Mouse (Mus musculus) limb, embryonic 14.5 days (tissue): Measurements from ENCODE around the gene Atcay. TPM values are rescaled to one million over a fixed set of nuclear protein-coding genes. Genes with fewer than 3 reads are reported as not detected.

Source experiments
- ATAC-seq: fragments of 200-750 bp; cut with Nextera tagmentation; 2 replicates; pipeline ENCODE4 v1.8.0; 2017; ENCODE audit warnings: low read depth, moderate number of reproducible peaks, moderate TSS enrichment; ENCODE audit not compliant: low FRiP score
- DNase-seq: peaks from one replicate; pipeline ENCODE4 v3.0.0-alpha.2; 2015; ENCODE audit warnings: low spot score
- H3K27ac ChIP-seq: fragments of 300-500 bp; sonication (generic); replicated peaks from 2 replicates; pipeline ENCODE4 v1.5.1; 2014; ENCODE audit warnings: low read depth, mild to moderate bottlenecking, low read length, moderate library complexity, mixed read lengths
- H3K27me3 ChIP-seq: fragments of 300-500 bp; sonication (generic); 2 replicates; pipeline ENCODE4 v1.6.1; 2014; ENCODE audit warnings: low read length, mixed read lengths; ENCODE audit not compliant: control insufficient read depth, insufficient read depth
- H3K36me3 ChIP-seq: fragments of 300-500 bp; sonication (generic); 2 replicates; pipeline ENCODE4 v1.6.1; 2014; ENCODE audit warnings: mild to moderate bottlenecking, low read length, moderate library complexity, mixed read lengths; ENCODE audit not compliant: control insufficient read depth, insufficient read depth
- H3K4me1 ChIP-seq: fragments of 300-500 bp; sonication (generic); 2 replicates; pipeline ENCODE4 v1.6.1; 2014; ENCODE audit warnings: antibody characterized with exemption, low read length, mixed read lengths; ENCODE audit not compliant: control insufficient read depth, insufficient read depth
- H3K4me2 ChIP-seq: fragments of 300-500 bp; sonication (generic); replicated peaks from 2 replicates; pipeline ENCODE4 v1.6.1; 2014; ENCODE audit warnings: low read depth, mild to moderate bottlenecking, low read length, moderate library complexity; ENCODE audit not compliant: severe bottlenecking
- H3K4me3 ChIP-seq: fragments of 300-500 bp; sonication (generic); replicated peaks from 2 replicates; pipeline ENCODE4 v1.5.1; 2014; ENCODE audit warnings: low read length
- H3K9ac ChIP-seq: fragments of 300-500 bp; sonication (generic); 2 replicates; pipeline ENCODE4 v1.6.1; 2014; ENCODE audit warnings: mild to moderate bottlenecking, low read depth, low read length, moderate library complexity; ENCODE audit not compliant: severe bottlenecking
- H3K9me3 ChIP-seq: fragments of 300-500 bp; sonication (generic); 2 replicates; pipeline ENCODE4 v1.6.1; 2016; ENCODE audit warnings: low read length; ENCODE audit not compliant: control insufficient read depth
- POLR2A ChIP-seq: fragments of 200-500 bp; IDR thresholded peaks from 2 replicates; pipeline ENCODE4 v1.8.0; 2012; ENCODE audit warnings: inconsistent platforms, mild to moderate bottlenecking, moderate library complexity, borderline replicate concordance; ENCODE audit not compliant: insufficient read depth, insufficient read length; ENCODE audit errors: extremely low read depth
- WGBS: fragments of 180-500 bp; shearing (Covaris S2); extraction: QIAGEN DNeasy Blood & Tissue Kit; methylation state at CpG from one replicate; pipeline ENCODE4 v1.1.7; 2014; 5-methylcytosine and 5-hydroxymethylcytosine counted together
- microRNA-seq: library from miRNA; unstranded; fragments of <30 nt; microRNA quantifications from one replicate; pipeline ENCODE4, GENCODE M21; 2016
- polyA plus RNA-seq, 2 experiments: library from polyadenylated mRNA; depleted of rRNA in 1 of 2; stranded (reverse) in 1 of 2; unstranded in 1 of 2; fragments of >200 nt; fragmentation: Nextera tagmentation in 1 of 2; extraction: Ambion mirVana in 1 of 2; gene quantifications; 2 replicates each; pipeline versions ENCODE4 v1.2.1 to v1.2.3; 2012 to 2014

Gene Atcay
- polyA plus RNA-seq, 2 experiments = 0.67 TPM; not detected in 1

DNA sequence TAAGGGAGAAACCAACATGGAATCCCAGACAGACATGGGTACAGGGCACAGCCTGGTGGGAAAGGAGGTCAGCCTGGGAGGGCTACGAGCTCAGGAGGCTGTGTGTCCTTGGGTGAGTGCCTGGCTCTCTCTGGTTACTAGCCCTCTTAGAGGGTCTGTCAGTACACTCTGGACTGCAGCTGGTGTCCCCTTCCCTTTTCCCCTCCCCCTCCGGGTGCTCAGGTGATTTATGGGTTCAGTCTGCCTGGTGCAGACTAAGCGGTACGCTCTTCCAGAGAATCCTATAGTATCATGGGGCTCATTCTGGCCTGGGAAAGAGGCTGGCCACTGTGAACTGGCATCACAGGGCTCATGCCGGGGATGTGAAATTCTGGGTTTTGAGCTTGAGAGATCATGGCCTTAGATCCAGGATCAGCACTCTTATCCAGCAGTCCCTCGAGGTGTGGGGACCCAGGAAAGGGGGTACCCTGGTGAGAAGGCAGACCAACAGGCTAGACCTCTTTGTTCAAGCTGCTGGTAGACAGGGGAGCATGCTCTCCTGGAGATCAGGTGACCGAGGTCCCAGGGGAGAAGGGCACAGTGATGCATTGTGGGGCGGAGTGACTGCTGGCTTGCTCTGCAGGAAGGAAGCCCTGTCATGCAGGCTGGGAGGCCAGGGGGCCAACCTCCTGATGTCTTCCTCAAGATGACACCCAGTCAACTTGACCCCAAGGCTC, 68.9 kb downstream of the Atcay start:
- DNase-seq = no peak
- Histone ChIP-seq H3K4me2 (no peak overlapping the region), H3K4me3 (no peak overlapping the region), H3K9ac (no peak overlapping the region), H3K4me1 (peaks cover 5% of the 10 kb centered on the region), H3K9me3 (no peaks in the 10 kb centered on the region), H3K36me3 (peaks cover 81% of the 10 kb centered on the region), H3K27ac (no peak overlapping the region), H3K27me3 (no peaks in the 10 kb centered on the region)
- ATAC-seq = no peak
- TF ChIP-seq POLR2A = no peak
- 58% methylated on average over 7 of the region's 8 CpGs for WGBS

GRCm38 (mm10) chr10:81154736-81155135, 75.9 kb downstream of the Atcay start:
- H3K4me3 ChIP-seq = no peak overlapping the region
- no peak for DNase-seq
- WGBS = 81% methylated on average over 6 of the region's 6 CpGs
- H3K36me3 ChIP-seq = peaks cover 77% of the 10 kb centered on the region
- H3K27me3 ChIP-seq = no peaks in the 10 kb centered on the region
- no peak overlapping the region for H3K9ac ChIP-seq
- ATAC-seq = no peak
- no peak for TF ChIP-seq POLR2A
- no peaks in the 10 kb centered on the region for H3K4me1 ChIP-seq
- no peak overlapping the region for H3K4me2 ChIP-seq
- 0 out of 2 replicates have a peak overlapping the region, but pooled peaks have one; percentile 26 for H3K27ac ChIP-seq
- no peaks in the 10 kb centered on the region for H3K9me3 ChIP-seq

Small RNA genes within 50 kb of the gene (microRNA-seq; reads per million reads assigned to microRNA genes)
- 2.1 reads per million for gene Mir3057

Other genes starting within 250 kb of the Atcay start
Only the 30 nearest of the 31 such genes appear.
- gene Gng7, start 215.9 kb downstream of the Atcay start, polyA plus RNA-seq (2012; rRNA removed) = 7.6 and 7.9 TPM in 2 replicates
- gene Gng7, start 215.9 kb downstream of the Atcay start, polyA plus RNA-seq (2014; fragmentation: Nextera tagmentation; extraction: Ambion mirVana) = 6.5 and 7.2 TPM in 2 replicates
- gene Diras1, start 205.2 kb downstream of the Atcay start, polyA plus RNA-seq (2012; rRNA removed) = 0.13 and 0.20 TPM in 2 replicates
- gene Diras1, start 205.2 kb downstream of the Atcay start, polyA plus RNA-seq (2014; fragmentation: Nextera tagmentation; extraction: Ambion mirVana) = not detected in 2 replicates
- gene Slc39a3, start 193.4 kb downstream of the Atcay start, polyA plus RNA-seq (2012; rRNA removed) = 25.9 and 33.0 TPM in 2 replicates
- 12.8 and 14.8 TPM in 2 replicates for gene Slc39a3, start 193.4 kb downstream of the Atcay start, polyA plus RNA-seq (2014; fragmentation: Nextera tagmentation; extraction: Ambion mirVana)
- gene Sgta, start 170.7 kb downstream of the Atcay start, polyA plus RNA-seq (2012; rRNA removed) = 205 and 263 TPM in 2 replicates
- 176 and 192 TPM in 2 replicates for gene Sgta, start 170.7 kb downstream of the Atcay start, polyA plus RNA-seq (2014; fragmentation: Nextera tagmentation; extraction: Ambion mirVana)
- 79.0 and 93.4 TPM in 2 replicates for gene Thop1, start 160.8 kb downstream of the Atcay start, polyA plus RNA-seq (2012; rRNA removed)
- gene Thop1, start 160.8 kb downstream of the Atcay start, polyA plus RNA-seq (2014; fragmentation: Nextera tagmentation; extraction: Ambion mirVana) = 52.4 and 54.1 TPM in 2 replicates
- 0.44 and 0.54 TPM in 2 replicates for gene Creb3l3, start 132.0 kb downstream of the Atcay start, polyA plus RNA-seq (2012; rRNA removed)
- 0.58 and 0.74 TPM in 2 replicates for gene Creb3l3, start 132.0 kb downstream of the Atcay start, polyA plus RNA-seq (2014; fragmentation: Nextera tagmentation; extraction: Ambion mirVana)
- gene Map2k2, start 124.9 kb downstream of the Atcay start, polyA plus RNA-seq (2012; rRNA removed) = 165 and 176 TPM in 2 replicates
- gene Map2k2, start 124.9 kb downstream of the Atcay start, polyA plus RNA-seq (2014; fragmentation: Nextera tagmentation; extraction: Ambion mirVana) = 176 and 199 TPM in 2 replicates
- gene Zbtb7a, start 95.6 kb downstream of the Atcay start, polyA plus RNA-seq (2012; rRNA removed) = 17.7 and 21.0 TPM in 2 replicates
- 30.6 and 35.9 TPM in 2 replicates for gene Zbtb7a, start 95.6 kb downstream of the Atcay start, polyA plus RNA-seq (2014; fragmentation: Nextera tagmentation; extraction: Ambion mirVana)
- gene Pias4, start 62.9 kb downstream of the Atcay start, polyA plus RNA-seq (2012; rRNA removed) = 35.1 and 49.4 TPM in 2 replicates
- gene Pias4, start 62.9 kb downstream of the Atcay start, polyA plus RNA-seq (2014; fragmentation: Nextera tagmentation; extraction: Ambion mirVana) = 40.4 and 44.2 TPM in 2 replicates
- gene Eef2, start 54.2 kb downstream of the Atcay start, polyA plus RNA-seq (2012; rRNA removed) = 1,329 and 1,559 TPM in 2 replicates
- gene Eef2, start 54.2 kb downstream of the Atcay start, polyA plus RNA-seq (2014; fragmentation: Nextera tagmentation; extraction: Ambion mirVana) = 544 and 581 TPM in 2 replicates
- gene Dapk3, start 47.8 kb downstream of the Atcay start, polyA plus RNA-seq (2012; rRNA removed) = 73.0 and 81.8 TPM in 2 replicates
- 57.7 and 60.9 TPM in 2 replicates for gene Dapk3, start 47.8 kb downstream of the Atcay start, polyA plus RNA-seq (2014; fragmentation: Nextera tagmentation; extraction: Ambion mirVana)
- not detected in 2 replicates for gene 4930442H23Rik, start 47.0 kb downstream of the Atcay start, polyA plus RNA-seq (2012; rRNA removed)
- not detected in 2 replicates for gene 4930442H23Rik, start 47.0 kb downstream of the Atcay start, polyA plus RNA-seq (2014; fragmentation: Nextera tagmentation; extraction: Ambion mirVana)
- 0.31 and 0.43 TPM in 2 replicates for gene Nmrk2, start 28.8 kb downstream of the Atcay start, polyA plus RNA-seq (2012; rRNA removed)
- gene Nmrk2, start 28.8 kb downstream of the Atcay start, polyA plus RNA-seq (2014; fragmentation: Nextera tagmentation; extraction: Ambion mirVana) = 0.64 and 0.87 TPM in 2 replicates
- gene Zfr2, start 2.3 kb upstream of the Atcay start, polyA plus RNA-seq (2012; rRNA removed) = 39.7 and 44.7 TPM in 2 replicates
- 9.7 and 10.5 TPM in 2 replicates for gene Zfr2, start 2.3 kb upstream of the Atcay start, polyA plus RNA-seq (2014; fragmentation: Nextera tagmentation; extraction: Ambion mirVana)
- 9.9 and 10.6 TPM in 2 replicates for gene Matk, start 22.1 kb upstream of the Atcay start, polyA plus RNA-seq (2012; rRNA removed)
- 5.9 and 6.8 TPM in 2 replicates for gene Matk, start 22.1 kb upstream of the Atcay start, polyA plus RNA-seq (2014; fragmentation: Nextera tagmentation; extraction: Ambion mirVana)
- gene Mrpl54, start 36.1 kb upstream of the Atcay start, polyA plus RNA-seq (2012; rRNA removed) = 93.0 and 124 TPM in 2 replicates
- 200 and 202 TPM in 2 replicates for gene Mrpl54, start 36.1 kb upstream of the Atcay start, polyA plus RNA-seq (2014; fragmentation: Nextera tagmentation; extraction: Ambion mirVana)
- 77.9 and 102 TPM in 2 replicates for gene Apba3, start 36.1 kb upstream of the Atcay start, polyA plus RNA-seq (2012; rRNA removed)
- 58.2 and 59.2 TPM in 2 replicates for gene Apba3, start 36.1 kb upstream of the Atcay start, polyA plus RNA-seq (2014; fragmentation: Nextera tagmentation; extraction: Ambion mirVana)
- gene Tjp3, start 60.7 kb upstream of the Atcay start, polyA plus RNA-seq (2012; rRNA removed) = 2.8 and 3.5 TPM in 2 replicates
- gene Tjp3, start 60.7 kb upstream of the Atcay start, polyA plus RNA-seq (2014; fragmentation: Nextera tagmentation; extraction: Ambion mirVana) = 5.2 and 6.4 TPM in 2 replicates
- 70.4 and 93.4 TPM in 2 replicates for gene Pip5k1c, start 62.1 kb upstream of the Atcay start, polyA plus RNA-seq (2012; rRNA removed)
- gene Pip5k1c, start 62.1 kb upstream of the Atcay start, polyA plus RNA-seq (2014; fragmentation: Nextera tagmentation; extraction: Ambion mirVana) = 53.0 and 60.4 TPM in 2 replicates
- gene Cactin, start 90.3 kb upstream of the Atcay start, polyA plus RNA-seq (2012; rRNA removed) = 46.5 and 50.0 TPM in 2 replicates
- 25.3 and 33.9 TPM in 2 replicates for gene Cactin, start 90.3 kb upstream of the Atcay start, polyA plus RNA-seq (2014; fragmentation: Nextera tagmentation; extraction: Ambion mirVana)
- gene Tbxa2r, start 97.9 kb upstream of the Atcay start, polyA plus RNA-seq (2012; rRNA removed) = 9.2 and 13.7 TPM in 2 replicates
- gene Tbxa2r, start 97.9 kb upstream of the Atcay start, polyA plus RNA-seq (2014; fragmentation: Nextera tagmentation; extraction: Ambion mirVana) = 8.5 and 10.8 TPM in 2 replicates
- 0.09 and 0.12 TPM in 2 replicates for gene Gipc3, start 112.4 kb upstream of the Atcay start, polyA plus RNA-seq (2012; rRNA removed)
- 0.06 TPM in 2 replicates for gene Gipc3, start 112.4 kb upstream of the Atcay start, polyA plus RNA-seq (2014; fragmentation: Nextera tagmentation; extraction: Ambion mirVana)
- gene Hmg20b, start 119.6 kb upstream of the Atcay start, polyA plus RNA-seq (2012; rRNA removed) = 135 and 137 TPM in 2 replicates
- 92.9 and 104 TPM in 2 replicates for gene Hmg20b, start 119.6 kb upstream of the Atcay start, polyA plus RNA-seq (2014; fragmentation: Nextera tagmentation; extraction: Ambion mirVana)
- 12.0 and 18.5 TPM in 2 replicates for gene Mfsd12, start 126.7 kb upstream of the Atcay start, polyA plus RNA-seq (2012; rRNA removed)
- gene Mfsd12, start 126.7 kb upstream of the Atcay start, polyA plus RNA-seq (2014; fragmentation: Nextera tagmentation; extraction: Ambion mirVana) = 6.8 and 8.0 TPM in 2 replicates
- gene 4930404N11Rik, start 135.0 kb upstream of the Atcay start, polyA plus RNA-seq (2012; rRNA removed) = 0.43 and 0.95 TPM in 2 replicates
- gene 4930404N11Rik, start 135.0 kb upstream of the Atcay start, polyA plus RNA-seq (2014; fragmentation: Nextera tagmentation; extraction: Ambion mirVana) = 0.37 and 0.41 TPM in 2 replicates
- 109 and 142 TPM in 2 replicates for gene Fzr1, start 147.7 kb upstream of the Atcay start, polyA plus RNA-seq (2012; rRNA removed)
- 92.8 and 95.5 TPM in 2 replicates for gene Fzr1, start 147.7 kb upstream of the Atcay start, polyA plus RNA-seq (2014; fragmentation: Nextera tagmentation; extraction: Ambion mirVana)
- 54.3 and 66.7 TPM in 2 replicates for gene Dohh, start 153.6 kb upstream of the Atcay start, polyA plus RNA-seq (2012; rRNA removed)
- 60.0 and 63.7 TPM in 2 replicates for gene Dohh, start 153.6 kb upstream of the Atcay start, polyA plus RNA-seq (2014; fragmentation: Nextera tagmentation; extraction: Ambion mirVana)
- gene Gm48551, start 153.6 kb upstream of the Atcay start, polyA plus RNA-seq (2012; rRNA removed) = 4.3 and 5.0 TPM in 2 replicates
- gene Gm48551, start 153.6 kb upstream of the Atcay start, polyA plus RNA-seq (2014; fragmentation: Nextera tagmentation; extraction: Ambion mirVana) = 1.1 and 2.9 TPM in 2 replicates
- gene Gm48552, start 158.2 kb upstream of the Atcay start, polyA plus RNA-seq (2012; rRNA removed) = 6.8 and 9.5 TPM in 2 replicates
- 0.99 and 1.2 TPM in 2 replicates for gene Gm48552, start 158.2 kb upstream of the Atcay start, polyA plus RNA-seq (2014; fragmentation: Nextera tagmentation; extraction: Ambion mirVana)
- gene Smim24, start 162.2 kb upstream of the Atcay start, polyA plus RNA-seq (2012; rRNA removed) = 7.5 and 7.8 TPM in 2 replicates
- 4.3 and 4.6 TPM in 2 replicates for gene Smim24, start 162.2 kb upstream of the Atcay start, polyA plus RNA-seq (2014; fragmentation: Nextera tagmentation; extraction: Ambion mirVana)